Mouse (Mus musculus) stomach, embryonic 14.5 days (tissue): ENCODE data around the gene Pnrc1. TPM values are rescaled to one million over a fixed set of nuclear protein-coding genes. Genes with fewer than 3 reads are reported as not detected.

Experiments
- ATAC-seq: fragments of 200-750 bp; cut with Nextera tagmentation; 2 replicates; pipeline ENCODE4 v1.8.0; 2017; ENCODE audit warnings: low read depth, moderate TSS enrichment; ENCODE audit not compliant: insufficient number of reproducible peaks, insufficient read depth, low FRiP score
- H3K27ac ChIP-seq: fragments of 300-500 bp; sonication (generic); 2 replicates; pipeline ENCODE4 v1.5.1; 2014; ENCODE audit warnings: mild to moderate bottlenecking, low read length, moderate library complexity, mixed read lengths
- H3K27me3 ChIP-seq: fragments of 300-500 bp; sonication (generic); 2 replicates; pipeline ENCODE4 v1.6.1; 2014; ENCODE audit warnings: low read length, control low read depth, mixed read lengths; ENCODE audit not compliant: control insufficient read depth, insufficient read depth
- H3K36me3 ChIP-seq: fragments of 300-500 bp; sonication (generic); 2 replicates; pipeline ENCODE4 v1.6.1; 2014; ENCODE audit warnings: mild to moderate bottlenecking, control low read depth, low read length, moderate library complexity, mixed read lengths; ENCODE audit not compliant: control insufficient read depth, insufficient read depth
- H3K4me1 ChIP-seq: fragments of 300-500 bp; sonication (generic); 2 replicates; pipeline ENCODE4 v1.6.1; 2014; ENCODE audit warnings: low read length, control low read depth, mixed read lengths; ENCODE audit not compliant: control insufficient read depth, insufficient read depth
- H3K4me2 ChIP-seq: fragments of 300-500 bp; sonication (generic); replicated peaks from 2 replicates; pipeline ENCODE4 v1.6.1; 2014; ENCODE audit warnings: low read depth, low read length, control low read depth
- H3K4me3 ChIP-seq: fragments of 300-500 bp; sonication (generic); 2 replicates; pipeline ENCODE4 v1.5.1; 2014; ENCODE audit warnings: low read depth, low read length, control low read depth
- H3K9ac ChIP-seq: fragments of 300-500 bp; sonication (generic); replicated peaks from 2 replicates; pipeline ENCODE4 v1.6.1; 2014; ENCODE audit warnings: low read depth, mild to moderate bottlenecking, control low read depth, low read length, moderate library complexity, mixed read lengths
- H3K9me3 ChIP-seq: fragments of 300-500 bp; sonication (generic); 2 replicates; pipeline ENCODE4 v1.6.1; 2016; ENCODE audit warnings: low read depth, low read length, control low read depth; ENCODE audit not compliant: control insufficient read depth
- WGBS: fragments of 180-500 bp; shearing (Covaris S2); extraction: QIAGEN DNeasy Blood & Tissue Kit; methylation state at CpG from one replicate; pipeline ENCODE4 v1.1.7; 2014; 5-methylcytosine and 5-hydroxymethylcytosine counted together
- polyA plus RNA-seq: library from polyadenylated mRNA; unstranded; fragments of >200 nt; fragmentation: Nextera tagmentation; extraction: Ambion mirVana; gene quantifications from 2 replicates; pipeline ENCODE4 v1.2.1, GENCODE M21; 2014

Gene Pnrc1
- polyA plus RNA-seq, 1 experiment from 2014 or later, result 112 TPM

DNA sequence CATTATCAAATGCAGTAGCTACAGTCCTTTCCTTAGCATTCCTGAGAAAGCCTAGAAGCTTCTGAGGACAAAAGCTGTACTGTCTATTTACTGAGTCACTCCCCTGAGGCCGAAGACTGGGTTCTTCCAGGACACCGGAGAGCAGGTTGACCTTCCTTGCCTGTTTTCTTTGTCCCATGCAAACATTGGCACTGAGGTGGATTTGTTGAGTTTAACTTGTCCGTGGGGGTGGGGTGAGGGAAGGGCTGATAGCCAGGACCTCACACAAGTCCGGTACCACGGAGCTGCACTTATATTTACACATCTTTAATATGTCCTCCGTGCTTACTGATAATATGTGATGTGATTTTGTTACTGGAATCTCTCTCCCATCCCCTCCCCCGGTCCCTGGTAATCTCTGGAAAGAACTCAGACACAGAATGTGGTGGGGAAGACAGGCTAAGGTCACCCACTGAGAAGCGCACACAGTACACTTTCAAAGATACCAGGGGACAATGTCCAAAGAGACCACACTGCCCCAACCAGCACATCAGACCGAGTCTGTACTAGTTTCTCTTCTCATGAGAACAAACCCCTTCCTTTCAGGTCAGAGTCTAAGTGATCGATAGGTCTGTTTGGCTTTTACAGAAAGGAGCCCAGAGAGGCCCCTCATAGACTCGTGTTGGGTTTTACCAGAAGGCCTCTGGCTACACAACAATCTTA is 32.5 kb downstream of the Pnrc1 start:
- peak; percentile 35; the same call in 1 of the 2 replicates for ATAC-seq
- H3K9ac ChIP-seq, result no peak overlapping the region

GRCm38 (mm10) chr4:33254706-33255105 is 35.3 kb downstream of the Pnrc1 start:
- WGBS, result 85% methylated on average over 4 of the region's 4 CpGs
- H3K27me3 ChIP-seq, result no peaks in the 10 kb centered on the region
- H3K4me1 ChIP-seq, result no peaks in the 10 kb centered on the region
- H3K4me3 ChIP-seq, result no peak overlapping the region
- no peak overlapping the region for H3K9ac ChIP-seq
- H3K4me2 ChIP-seq, result no peak overlapping the region
- ATAC-seq, result no peak
- H3K9me3 ChIP-seq, result no peaks in the 10 kb centered on the region
- no peak overlapping the region for H3K27ac ChIP-seq
- no peaks in the 10 kb centered on the region for H3K36me3 ChIP-seq

More for the DNA sequence above, 32.5 kb downstream of the Pnrc1 start:
- H3K27ac ChIP-seq, result no peak overlapping the region
- WGBS, result 59% methylated on average over 11 of the region's 11 CpGs
- no peaks in the 10 kb centered on the region for H3K4me1 ChIP-seq
- no peaks in the 10 kb centered on the region for H3K36me3 ChIP-seq
- no peak overlapping the region for H3K4me3 ChIP-seq
- H3K9me3 ChIP-seq, result no peaks in the 10 kb centered on the region
- H3K27me3 ChIP-seq, result no peaks in the 10 kb centered on the region
- H3K4me2 ChIP-seq, result no peak overlapping the region

GRCm38 (mm10) chr4:33250867-33251266 is 39.1 kb downstream of the Pnrc1 start:
- Histone ChIP-seq H3K27me3 (no peaks in the 10 kb centered on the region), H3K9ac (no peak overlapping the region), H3K36me3 (peaks cover 5% of the 10 kb centered on the region), H3K27ac (no peak overlapping the region), H3K4me1 (0 out of 2 replicates have a peak, but pooled peaks cover 5% of the 10 kb centered on the region), H3K4me2 (no peak overlapping the region), H3K4me3 (no peak overlapping the region), H3K9me3 (no peaks in the 10 kb centered on the region)
- 88% methylated on average over 2 of the region's 2 CpGs for WGBS
- ATAC-seq, result no peak

DNA sequence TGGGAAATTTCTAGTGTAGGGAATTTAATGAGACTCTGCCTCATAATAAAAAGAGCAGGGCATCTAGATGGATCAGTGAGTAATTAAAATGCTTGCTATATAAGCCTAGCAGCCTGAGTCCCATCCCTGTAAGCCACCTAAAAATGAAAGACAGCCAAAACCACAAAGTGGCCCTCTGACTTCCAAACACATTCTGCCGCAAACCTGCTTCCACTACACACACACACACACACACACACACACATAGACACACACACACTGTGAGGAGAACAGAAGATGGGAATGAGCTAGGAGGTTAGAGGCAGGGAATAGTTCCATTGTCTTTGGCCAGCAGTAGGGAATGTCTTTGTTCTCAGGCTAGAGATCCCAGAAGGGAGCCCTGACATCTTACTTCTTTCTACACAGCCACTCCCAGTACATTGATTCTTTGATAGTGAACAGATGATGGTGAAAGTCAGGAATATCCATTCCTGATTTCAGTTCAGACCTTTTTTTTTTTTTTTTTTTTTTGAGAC is 40.2 kb downstream of the Pnrc1 start:
- Histone ChIP-seq H3K9me3 (no peaks in the 10 kb centered on the region), H3K4me2 (no peak overlapping the region), H3K9ac (no peak overlapping the region), H3K27me3 (no peaks in the 10 kb centered on the region), H3K4me3 (no peak overlapping the region), H3K36me3 (peaks cover 16% of the 10 kb centered on the region), H3K27ac (no peak overlapping the region), H3K4me1 (0 out of 2 replicates have a peak, but pooled peaks cover 9% of the 10 kb centered on the region)
- 95% methylated on average over 1 of the region's 1 CpGs for WGBS
- no peak for ATAC-seq

- 0 out of 2 replicates have a peak, but pooled peaks cover 9% of the 10 kb centered on the region for H3K4me1 ChIP-seq
- ATAC-seq, result no peak
- H3K36me3 ChIP-seq, result peaks cover 23% of the 10 kb centered on the region
- H3K9ac ChIP-seq, result 0 out of 2 replicates have a peak overlapping the region, but pooled peaks have one; percentile 7
- peak overlapping the region; percentile 44 for H3K4me2 ChIP-seq
- 2% methylated on average over 4 of the region's 4 CpGs for WGBS
- no peaks in the 10 kb centered on the region for H3K27me3 ChIP-seq
- H3K9me3 ChIP-seq, result no peaks in the 10 kb centered on the region
- peak overlapping the region; percentile 94 for H3K4me3 ChIP-seq
- H3K27ac ChIP-seq, result peak overlapping the region; percentile 100
These were observed 41.0 kb downstream of the Pnrc1 start for GRCm38 (mm10) chr4:33248915-33249314.

DNA sequence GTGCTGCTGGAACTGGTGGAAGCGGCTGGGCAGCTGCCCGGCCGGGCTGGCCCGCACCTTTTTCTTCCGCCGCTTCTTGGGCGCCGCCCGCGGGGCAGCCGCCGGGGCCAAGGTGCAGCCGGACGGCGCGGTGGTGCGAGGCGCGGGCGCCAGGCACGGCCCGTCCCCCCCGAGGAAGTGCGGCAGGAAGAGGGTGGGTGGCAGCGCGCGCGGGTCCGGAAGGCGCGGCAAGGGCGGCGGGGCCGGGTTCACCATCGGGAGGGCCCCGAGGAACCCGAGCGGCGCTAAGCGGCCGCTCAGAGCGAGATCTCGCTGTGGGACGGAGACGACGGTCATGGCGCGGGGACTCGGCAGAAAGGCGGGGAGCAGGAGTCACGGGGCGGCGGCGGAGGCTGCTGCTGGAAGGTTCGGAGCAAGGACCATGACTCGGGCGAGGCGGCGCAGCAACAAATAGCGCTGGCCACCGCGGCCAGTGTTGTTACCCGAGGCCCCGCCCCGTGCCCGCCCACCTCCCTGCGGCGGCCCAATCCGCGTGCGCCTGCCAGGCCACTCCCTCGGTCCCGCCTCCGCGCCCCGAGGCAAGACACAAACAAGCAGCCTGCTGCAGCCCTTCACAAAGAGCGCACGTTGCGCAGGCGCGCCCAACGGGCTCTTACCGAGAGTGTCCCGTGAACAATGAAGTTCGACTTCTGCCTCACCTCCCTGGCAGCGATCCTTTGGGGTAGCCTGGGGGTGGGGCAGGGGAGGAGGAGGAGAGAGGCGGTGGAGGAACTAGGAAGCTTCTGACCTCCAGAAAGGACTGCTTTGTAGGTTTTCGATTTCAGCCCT is 41.7 kb downstream of the Pnrc1 start:
- WGBS, result under 1% methylated on average over 80 of the region's 88 CpGs
- Histone ChIP-seq H3K27me3 (no peaks in the 10 kb centered on the region), H3K9me3 (no peaks in the 10 kb centered on the region), H3K4me1 (0 out of 2 replicates have a peak, but pooled peaks cover 9% of the 10 kb centered on the region), H3K27ac (peak overlapping the region; percentile 100), H3K36me3 (peaks cover 26% of the 10 kb centered on the region), H3K9ac (peak overlapping the region; percentile 98), H3K4me3 (peak overlapping the region; percentile 94), H3K4me2 (peak overlapping the region; percentile 44)
- peak; percentile 93 for ATAC-seq

GRCm38 (mm10) chr4:33247479-33248053 is 42.4 kb downstream of the Pnrc1 start:
- Histone ChIP-seq H3K36me3 (peaks cover 30% of the 10 kb centered on the region), H3K9me3 (no peaks in the 10 kb centered on the region), H3K4me3 (peak overlapping the region; percentile 94), H3K27ac (peak overlapping the region; percentile 100), H3K4me1 (0 out of 2 replicates have a peak, but pooled peaks cover 9% of the 10 kb centered on the region), H3K9ac (peak overlapping the region; percentile 98), H3K4me2 (peak overlapping the region; percentile 82), H3K27me3 (no peaks in the 10 kb centered on the region)
- ATAC-seq, result peak; percentile 91
- under 1% methylated on average over 54 of the region's 60 CpGs for WGBS

- peaks cover 30% of the 10 kb centered on the region for H3K36me3 ChIP-seq
- H3K27me3 ChIP-seq, result no peaks in the 10 kb centered on the region
- peak overlapping the region; percentile 82 for H3K4me2 ChIP-seq
- ATAC-seq, result no peak
- H3K27ac ChIP-seq, result no peak overlapping the region
- H3K9me3 ChIP-seq, result no peaks in the 10 kb centered on the region
- no peak overlapping the region for H3K9ac ChIP-seq
- WGBS, result 77% methylated on average over 14 of the region's 14 CpGs
- peak overlapping the region; percentile 94; the same call in 1 of the 2 replicates for H3K4me3 ChIP-seq
- H3K4me1 ChIP-seq, result 0 out of 2 replicates have a peak, but pooled peaks cover 9% of the 10 kb centered on the region
These were observed 44.0 kb downstream of the Pnrc1 start for GRCm38 (mm10) chr4:33245853-33246395.
